Mouse (Mus musculus): Measurements from ENCODE around the gene Cux2.

DNA sequence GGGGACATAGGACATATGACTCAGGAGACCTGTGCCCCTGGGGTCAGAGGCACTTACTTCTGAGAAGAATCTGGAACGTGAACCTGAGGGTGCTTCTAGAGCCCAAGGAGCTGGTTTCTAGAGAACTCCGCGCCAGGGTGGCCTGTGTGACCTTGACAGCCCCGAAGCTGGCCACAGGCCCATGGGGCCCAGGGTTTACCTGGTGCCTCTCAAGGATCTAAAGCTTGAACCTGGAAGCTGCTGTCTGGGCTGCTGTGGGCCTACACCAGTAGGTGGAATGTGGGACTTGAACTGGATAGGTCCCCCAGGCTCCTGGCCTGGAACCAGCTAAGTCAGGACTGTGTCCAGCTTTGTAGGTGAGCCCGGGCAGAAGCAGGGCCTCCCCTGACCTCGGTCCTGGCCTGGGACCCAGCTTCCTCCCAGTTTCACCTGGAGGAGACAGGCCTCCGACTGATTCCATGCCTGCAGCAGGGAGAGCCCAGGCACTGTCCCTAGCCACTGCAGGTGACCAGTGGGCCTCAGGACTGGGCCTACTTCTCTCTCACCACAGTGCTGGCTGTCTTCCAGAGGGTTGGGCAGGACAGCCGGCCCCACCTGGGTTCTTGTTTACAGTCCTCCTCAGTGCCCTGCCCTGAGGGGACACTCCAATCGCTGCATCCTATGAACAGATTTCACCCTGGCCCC, 196.4 kb downstream of the Cux2 start:
- no peak for TF ChIP-seq MYC (IDR thresholded peaks at IDR 0.05; ENCODE audit: low read depth, low read length)
- TF ChIP-seq CTCF (IDR thresholded peaks at IDR 0.05 in 2 of 3, conservative IDR thresholded peaks at IDR 0.05 in 1 of 3; ENCODE audit: control insufficient read depth in 1 of 3, insufficient read depth in 1 of 3, low read depth in 2 of 3, low read length in 3 of 3, poor library complexity in 1 of 3, severe bottlenecking in 1 of 3), result no peak
- TF ChIP-seq POLR2A (IDR thresholded peaks at IDR 0.05; ENCODE audit: control insufficient read depth in 1 of 2, insufficient read depth in 1 of 2, low read depth in 1 of 2, low read length in 2 of 2, poor library complexity in 1 of 2), result no peak
- TF ChIP-seq RAD21 (IDR thresholded peaks at IDR 0.05; ENCODE audit: low read depth, low read length), result no peak
- TF ChIP-seq GATA1 (IDR thresholded peaks at IDR 0.05; ENCODE audit: low read depth, low read length), result no peak
